Mouse (Mus musculus): ENCODE data around the gene Map10.

GRCm38 (mm10) chr8:125670906-125671305 is 1.3 kb downstream of the Map10 start:
- TF ChIP-seq POLR2A (IDR thresholded peaks at IDR 0.05; ENCODE audit: control insufficient read depth, extremely low read depth, insufficient read depth, low read length, poor library complexity) (no peak), CTCF (IDR thresholded peaks at IDR 0.05; ENCODE audit: borderline replicate concordance, control insufficient read depth, extremely low read depth, insufficient read depth, low read length, poor library complexity) (no peak)

All from thymus, adult 2 months (tissue).